Mouse (Mus musculus): ENCODE data around the gene Ttc25. TPM values are rescaled to one million over a fixed set of nuclear protein-coding genes. Genes with fewer than 3 reads are reported as not detected.
"Not testable (repeated sequence)": the region's sequence is repeated elsewhere in the genome, so short reads cannot be mapped to it uniquely, and the experiment has no call there.

Ttc25 gene
- polyA plus RNA-seq, 2 experiments, result 0.14 to 0.55 TPM

- DNase-seq (ENCODE audit: low spot score) (no peak), ATAC-seq (ENCODE audit: low FRiP score, low read depth) (no peak)
- Histone ChIP-seq H3K4me3 (replicated peaks; ENCODE audit: low read length) (no peak overlapping the region), H3K27me3 (ENCODE audit: control insufficient read depth, insufficient read depth, low read length) (no peaks in the 10 kb centered on the region), H3K36me3 (ENCODE audit: control insufficient read depth, insufficient read depth, low read length) (peaks cover 11% of the 10 kb centered on the region), H3K9ac (ENCODE audit: low read depth, low read length, severe bottlenecking) (no peak overlapping the region), H3K4me2 (replicated peaks; ENCODE audit: low read depth, low read length, severe bottlenecking) (no peak overlapping the region), H3K9me3 (ENCODE audit: control insufficient read depth, low read length) (no peaks in the 10 kb centered on the region), H3K27ac (replicated peaks; ENCODE audit: low read depth, low read length) (no peak overlapping the region), H3K4me1 (ENCODE audit: control insufficient read depth, insufficient read depth, low read length) (peaks cover 10% of the 10 kb centered on the region)
- no peak for TF ChIP-seq POLR2A (IDR thresholded peaks at IDR 0.05; ENCODE audit: borderline replicate concordance, extremely low read depth, insufficient read depth, insufficient read length)
- WGBS, result 87% methylated on average over 5 of the region's 5 CpGs
These were observed 70.9 kb downstream of the Ttc25 start for GRCm38 (mm10) chr11:100616332-100616731.

GRCm38 (mm10) chr11:100616836-100617235 lies 71.4 kb downstream of the Ttc25 start:
- H3K9me3 ChIP-seq (ENCODE audit: control insufficient read depth, low read length); H3K4me2 ChIP-seq (replicated peaks; ENCODE audit: low read depth, low read length, severe bottlenecking); H3K9ac ChIP-seq (ENCODE audit: low read depth, low read length, severe bottlenecking); DNase-seq (ENCODE audit: low spot score); ATAC-seq (ENCODE audit: low FRiP score, low read depth); H3K27me3 ChIP-seq (ENCODE audit: control insufficient read depth, insufficient read depth, low read length); H3K4me3 ChIP-seq (replicated peaks; ENCODE audit: low read length); H3K27ac ChIP-seq (replicated peaks; ENCODE audit: low read depth, low read length): not testable (repeated sequence)
- peaks cover 11% of the 10 kb centered on the region for H3K36me3 ChIP-seq (ENCODE audit: control insufficient read depth, insufficient read depth, low read length)
- H3K4me1 ChIP-seq (ENCODE audit: control insufficient read depth, insufficient read depth, low read length), result peaks cover 10% of the 10 kb centered on the region
- 93% methylated on average over 7 of the region's 7 CpGs for WGBS

GRCm38 (mm10) chr11:100617480-100617879 lies 72.1 kb downstream of the Ttc25 start:
- DNase-seq (ENCODE audit: low spot score) (no peak), ATAC-seq (ENCODE audit: low FRiP score, low read depth) (no peak)
- Histone ChIP-seq H3K4me2 (replicated peaks; ENCODE audit: low read depth, low read length, severe bottlenecking) (0 out of 2 replicates have a peak overlapping the region, but pooled peaks have one; percentile 79), H3K36me3 (ENCODE audit: control insufficient read depth, insufficient read depth, low read length) (peaks cover 8% of the 10 kb centered on the region), H3K4me3 (replicated peaks; ENCODE audit: low read length) (no peak overlapping the region), H3K4me1 (ENCODE audit: control insufficient read depth, insufficient read depth, low read length) (peaks cover 13% of the 10 kb centered on the region), H3K27ac (replicated peaks; ENCODE audit: low read depth, low read length) (no peak overlapping the region), H3K9ac (ENCODE audit: low read depth, low read length, severe bottlenecking) (no peak overlapping the region), H3K9me3 (ENCODE audit: control insufficient read depth, low read length) (no peaks in the 10 kb centered on the region), H3K27me3 (ENCODE audit: control insufficient read depth, insufficient read depth, low read length) (no peaks in the 10 kb centered on the region)
- WGBS, result 74% methylated on average over 4 of the region's 4 CpGs
- no peak for TF ChIP-seq POLR2A (IDR thresholded peaks at IDR 0.05; ENCODE audit: borderline replicate concordance, extremely low read depth, insufficient read depth, insufficient read length)

GRCm38 (mm10) chr11:100618761-100619484 lies 73.5 kb downstream of the Ttc25 start, which contains the start of gene Nkiras2:
Gene Nkiras2, plus strand, starts transcription at chr11:100619244.
- H3K27me3 ChIP-seq (ENCODE audit: control insufficient read depth, insufficient read depth, low read length), result no peaks in the 10 kb centered on the region
- peaks cover 8% of the 10 kb centered on the region for H3K36me3 ChIP-seq (ENCODE audit: control insufficient read depth, insufficient read depth, low read length)
- H3K4me3 ChIP-seq (replicated peaks; ENCODE audit: low read length), result peak within 1 kb of the TSS; percentile 98
- H3K4me2 ChIP-seq (replicated peaks; ENCODE audit: low read depth, low read length, severe bottlenecking), result peak within 1 kb of the TSS; percentile 79
- no peaks in the 10 kb centered on the region for H3K9me3 ChIP-seq (ENCODE audit: control insufficient read depth, low read length)
- peaks cover 17% of the 10 kb centered on the region for H3K4me1 ChIP-seq (ENCODE audit: control insufficient read depth, insufficient read depth, low read length)
- ATAC-seq (ENCODE audit: low FRiP score, low read depth) (peak; percentile 49), DNase-seq (ENCODE audit: low spot score) (peak; percentile 77)
- TF ChIP-seq POLR2A (IDR thresholded peaks at IDR 0.05; ENCODE audit: borderline replicate concordance, extremely low read depth, insufficient read depth, insufficient read length), result 0 out of 2 replicates have a peak, but pooled peaks have one; percentile 13
- WGBS, result under 1% methylated on average over 30 of the region's 36 CpGs
- peak within 1 kb of the TSS; percentile 96 for H3K9ac ChIP-seq (ENCODE audit: low read depth, low read length, severe bottlenecking)
- peak within 1 kb of the TSS; percentile 92 for H3K27ac ChIP-seq (replicated peaks; ENCODE audit: low read depth, low read length)

- Histone ChIP-seq H3K36me3 (ENCODE audit: control insufficient read depth, insufficient read depth, low read length) (peaks cover 8% of the 10 kb centered on the region), H3K4me3 (replicated peaks; ENCODE audit: low read length) (peak overlapping the region; percentile 98), H3K9me3 (ENCODE audit: control insufficient read depth, low read length) (no peaks in the 10 kb centered on the region), H3K9ac (ENCODE audit: low read depth, low read length, severe bottlenecking) (peak overlapping the region; percentile 96), H3K27me3 (ENCODE audit: control insufficient read depth, insufficient read depth, low read length) (no peaks in the 10 kb centered on the region), H3K4me1 (ENCODE audit: control insufficient read depth, insufficient read depth, low read length) (peaks cover 21% of the 10 kb centered on the region), H3K4me2 (replicated peaks; ENCODE audit: low read depth, low read length, severe bottlenecking) (peak overlapping the region; percentile 79), H3K27ac (replicated peaks; ENCODE audit: low read depth, low read length) (peak overlapping the region; percentile 92)
- ATAC-seq (ENCODE audit: low FRiP score, low read depth), result peak; percentile 93
- DNase-seq (ENCODE audit: low spot score), result peak; percentile 98
- 0% methylated on average over 33 of the region's 40 CpGs for WGBS
- 0 out of 2 replicates have a peak, but pooled peaks have one; percentile 49 for TF ChIP-seq POLR2A (IDR thresholded peaks at IDR 0.05; ENCODE audit: borderline replicate concordance, extremely low read depth, insufficient read depth, insufficient read length)
These were observed 74.1 kb downstream of the Ttc25 start for GRCm38 (mm10) chr11:100619485-100619975.
